Mouse (Mus musculus) heart, adult 2 months (tissue): ENCODE results near the gene Lonrf2.

Experiments
- CTCF ChIP-seq: fragments of 200-600 bp; IDR thresholded peaks from 2 replicates; pipeline ENCODE4 v1.8.1; 2022; ENCODE audit warnings: antibody characterized with exemption, mild to moderate bottlenecking, moderate library complexity
- EP300 ChIP-seq: fragments of 200-500 bp; IDR thresholded peaks from 2 replicates; pipeline ENCODE4 v1.6.1; 2011; ENCODE audit warnings: low read depth, low read length, control low read depth; ENCODE audit not compliant: insufficient read depth
- POLR2A ChIP-seq: fragments of 200-500 bp; IDR thresholded peaks from 2 replicates; pipeline ENCODE4 v1.6.1; 2011; ENCODE audit warnings: mild to moderate bottlenecking, low read depth, low read length, control low read depth; ENCODE audit not compliant: insufficient read depth

DNA sequence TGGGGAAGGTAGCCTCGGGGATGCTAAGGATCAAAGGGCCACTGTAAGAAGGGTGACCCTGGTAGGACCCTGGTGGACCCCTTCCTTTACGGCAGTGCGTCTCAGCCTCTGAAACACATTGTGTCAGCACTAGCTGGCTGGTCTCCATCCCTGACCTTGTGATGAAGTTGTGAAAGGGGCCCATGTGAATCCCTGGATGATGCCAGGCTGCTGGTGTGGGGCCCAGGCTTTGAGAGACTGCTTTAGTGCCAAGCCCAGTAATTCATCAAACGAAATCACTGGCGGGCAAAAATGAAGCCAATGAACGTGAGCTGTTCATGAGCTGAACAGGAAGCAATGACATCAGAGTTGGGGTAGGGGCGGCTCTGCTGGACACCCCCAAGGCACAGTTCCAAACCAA lies 50.2 kb downstream of the Lonrf2 start:
- no peak for TF ChIP-seq POLR2A
- no peak for TF ChIP-seq CTCF
- no peak for TF ChIP-seq EP300
